12 mouse cellular contexts compared by ENCODE assay signal in genomic region chr8:12786261-12786957, GRCm38 (mm10). TPM values are rescaled to one million over a fixed set of nuclear protein-coding genes. Genes with fewer than 3 reads are reported as not detected.
DNase-seq lines count a peak whose midpoint lies in the region; ATAC-seq and TF ChIP-seq lines count a peak whose summit lies in the region.
"Had no signal": no experiment of that assay in that cellular context is flagged by ENCODE, and none has a peak within 500 bp of the region (broad histone marks: within the 10 kb centered on the region; RNA-seq: fewer than 3 reads in every experiment).

No protein-coding gene starts in this region.

- TF ChIP-seq CTCF in layer of hippocampus, adult 2 months (conservative IDR thresholded peaks at IDR 0.05), result no peak

- ATAC-seq in cerebellum, adult (ENCODE audit: insufficient number of reproducible peaks, low FRiP score, low TSS enrichment), result peak; percentile 75
- ATAC-seq: Patski had no signal

- DNase-seq in cerebellum, postnatal 14 days, result no peak
- no peak for DNase-seq in layer of hippocampus, adult 2 months (ENCODE audit: low spot score in 2 of 2)
- no peak for DNase-seq in layer of hippocampus, postnatal 10 days (ENCODE audit: low spot score in 2 of 2)
- DNase-seq in cerebellum, adult 18-20 months, result peak; percentile 46 to 59
- DNase-seq in lung, postnatal 10 days, result peak; percentile 36
- DNase-seq in embryo, embryonic 10.5 days (ENCODE audit: low spot score), result no peak
- no peak for DNase-seq in T-cell, adult 2 months (ENCODE audit: low spot score)
- DNase-seq: kidney, adult 8-10 months; right cerebral cortex, postnatal 4 days had no signal

- peak overlapping the region; percentile 47; the same call in 1 of the 2 replicates for H3K27ac ChIP-seq in layer of hippocampus, adult 2 months
- H3K27ac ChIP-seq: heart, embryonic 13.5 days had no signal

- H3K4me3 ChIP-seq in layer of hippocampus, adult 2 months, result no peak overlapping the region
- H3K4me3 ChIP-seq: heart, embryonic 13.5 days had no signal

RNA-seq across cellular contexts. Expression of gene Atp11a, which starts 29.6 kb away (rescaled TPM):
- 10 to 100 TPM; 51.3 to 66.1 TPM for total RNA-seq in layer of hippocampus, adult 2 months (2021)
- total RNA-seq in layer of hippocampus, postnatal 10 days (2021), result 10 to 100 TPM; 61.5 to 65.5 TPM

Comparison
In these comparisons a context has a peak if more than half of its experiments do, and no peak if none do; other contexts are left out.
1. DNase-seq: peak in cerebellum, adult 18-20 months (2 of 2) and lung, postnatal 10 days (single experiment); none in cerebellum, postnatal 14 days (0 of 2), layer of hippocampus, adult 2 months (0 of 2), layer of hippocampus, postnatal 10 days (0 of 2), embryo, embryonic 10.5 days (single experiment) and T-cell, adult 2 months (single experiment).